Mouse (Mus musculus): ENCODE data around the gene Stx6.
"Not testable (repeated sequence)": the region's sequence is repeated elsewhere in the genome, so short reads cannot be mapped to it uniquely, and the experiment has no call there.

The Stx6 gene

GRCm38 (mm10) chr1:155167453-155167852 is 8.9 kb downstream of the Stx6 start:
- no peak for DNase-seq (ENCODE audit: low read depth)

GRCm38 (mm10) chr1:155169935-155170334 is 11.4 kb downstream of the Stx6 start:
- DNase-seq (ENCODE audit: low read depth), result no peak

GRCm38 (mm10) chr1:155172895-155173643 is 14.6 kb downstream of the Stx6 start:
- DNase-seq (ENCODE audit: low read depth), result no peak

- not testable (repeated sequence) for DNase-seq (ENCODE audit: low read depth)
These were observed 15.1 kb downstream of the Stx6 start for GRCm38 (mm10) chr1:155173644-155174016.

- DNase-seq (ENCODE audit: low read depth), result no peak
These were observed 15.9 kb downstream of the Stx6 start for GRCm38 (mm10) chr1:155174424-155174823.

- no peak for DNase-seq (ENCODE audit: low read depth)
These were observed 19.8 kb downstream of the Stx6 start for GRCm38 (mm10) chr1:155178192-155178924.

GRCm38 (mm10) chr1:155184191-155184590 is 25.7 kb downstream of the Stx6 start:
- no peak for DNase-seq (ENCODE audit: low read depth)

GRCm38 (mm10) chr1:155188656-155189055 is 30.1 kb downstream of the Stx6 start:
- no peak for DNase-seq (ENCODE audit: low read depth)

GRCm38 (mm10) chr1:155191219-155191618 is 32.7 kb downstream of the Stx6 start:
- DNase-seq (ENCODE audit: low read depth), result no peak

GRCm38 (mm10) chr1:155191671-155192070 is 33.2 kb downstream of the Stx6 start:
- no peak for DNase-seq (ENCODE audit: low read depth)

- DNase-seq (ENCODE audit: low read depth), result no peak
These were observed 34.4 kb downstream of the Stx6 start for GRCm38 (mm10) chr1:155192805-155193368.

- no peak for DNase-seq (ENCODE audit: low read depth)
These were observed 38.2 kb downstream of the Stx6 start for GRCm38 (mm10) chr1:155196691-155197090.

- no peak for DNase-seq (ENCODE audit: low read depth)
These were observed 41.0 kb downstream of the Stx6 start for GRCm38 (mm10) chr1:155199522-155199921.

GRCm38 (mm10) chr1:155200967-155201366 is 42.5 kb downstream of the Stx6 start:
- no peak for DNase-seq (ENCODE audit: low read depth)

GRCm38 (mm10) chr1:155201373-155201879 is 42.9 kb downstream of the Stx6 start:
- peak; percentile 41 for DNase-seq (ENCODE audit: low read depth)

- no peak for DNase-seq (ENCODE audit: low read depth)
These were observed 43.4 kb downstream of the Stx6 start for GRCm38 (mm10) chr1:155201914-155202313.

GRCm38 (mm10) chr1:155202472-155202871 is 44.0 kb downstream of the Stx6 start:
- DNase-seq (ENCODE audit: low read depth), result no peak

GRCm38 (mm10) chr1:155203101-155203500 is 44.6 kb downstream of the Stx6 start:
- DNase-seq (ENCODE audit: low read depth), result no peak

- no peak for DNase-seq (ENCODE audit: low read depth)
These were observed 45.4 kb downstream of the Stx6 start for GRCm38 (mm10) chr1:155203954-155204353.

- no peak for DNase-seq (ENCODE audit: low read depth)
These were observed 46.1 kb downstream of the Stx6 start for GRCm38 (mm10) chr1:155204560-155205162.

GRCm38 (mm10) chr1:155205311-155205710 is 46.8 kb downstream of the Stx6 start:
- DNase-seq (ENCODE audit: low read depth), result no peak

Measured in naive thymus-derived CD4-positive, alpha-beta T cell, adult 2 months (primary cell).